Mouse (Mus musculus) forebrain, embryonic 13.5 days (tissue): ENCODE data around the gene Selenoo. TPM values are rescaled to one million over a fixed set of nuclear protein-coding genes. Genes with fewer than 3 reads are reported as not detected.
A peak's percentile ranks its signal among the peaks of the same experiment; 100 is the strongest.

Source experiments
- ATAC-seq: fragments of 200-750 bp; cut with Nextera tagmentation; 2 replicates; pipeline ENCODE4 v1.8.0; 2017
- H3K27ac ChIP-seq: fragments of 300-500 bp; sonication (generic); 2 replicates; pipeline ENCODE4 v1.5.1; 2015; ENCODE audit warnings: inconsistent platforms, mild to moderate bottlenecking, moderate library complexity
- H3K27me3 ChIP-seq: fragments of 300-500 bp; sonication (generic); 2 replicates; pipeline ENCODE4 v1.6.1; 2015; ENCODE audit warnings: mild to moderate bottlenecking, inconsistent platforms
- H3K36me3 ChIP-seq: fragments of 300-500 bp; sonication (generic); 2 replicates; pipeline ENCODE4 v1.6.1; 2015; ENCODE audit warnings: mild to moderate bottlenecking, inconsistent platforms; ENCODE audit not compliant: poor library complexity, severe bottlenecking
- H3K4me1 ChIP-seq: fragments of 300-500 bp; sonication (generic); 2 replicates; pipeline ENCODE4 v1.6.1; 2015; ENCODE audit warnings: inconsistent platforms
- H3K4me2 ChIP-seq: fragments of 300-500 bp; sonication (generic); 2 replicates; pipeline ENCODE4 v1.6.1; 2015; ENCODE audit warnings: inconsistent platforms, mild to moderate bottlenecking, moderate library complexity
- H3K4me3 ChIP-seq: fragments of 300-500 bp; sonication (generic); 2 replicates; pipeline ENCODE4 v1.5.1; 2015; ENCODE audit warnings: mild to moderate bottlenecking, inconsistent platforms
- H3K9ac ChIP-seq: fragments of 300-500 bp; sonication (generic); 2 replicates; pipeline ENCODE4 v1.6.1; 2015; ENCODE audit warnings: mild to moderate bottlenecking, inconsistent platforms
- H3K9me3 ChIP-seq: fragments of 300-500 bp; sonication (generic); replicated peaks from 2 replicates; pipeline ENCODE4 v1.6.1; 2016; ENCODE audit warnings: inconsistent platforms
- WGBS: fragments of 180-500 bp; shearing (Covaris S2); methylation state at CpG from one replicate; pipeline ENCODE4 v1.1.7; 2015; 5-methylcytosine and 5-hydroxymethylcytosine counted together
- polyA plus RNA-seq: library from polyadenylated mRNA; unstranded; fragments of >200 nt; fragmentation: Nextera tagmentation; extraction: Ambion mirVana; gene quantifications from 2 replicates; pipeline ENCODE4 v1.2.1, GENCODE M21; 2015

Gene Selenoo
- polyA plus RNA-seq, 1 experiment from 2014 or later: 22.5 TPM

DNA sequence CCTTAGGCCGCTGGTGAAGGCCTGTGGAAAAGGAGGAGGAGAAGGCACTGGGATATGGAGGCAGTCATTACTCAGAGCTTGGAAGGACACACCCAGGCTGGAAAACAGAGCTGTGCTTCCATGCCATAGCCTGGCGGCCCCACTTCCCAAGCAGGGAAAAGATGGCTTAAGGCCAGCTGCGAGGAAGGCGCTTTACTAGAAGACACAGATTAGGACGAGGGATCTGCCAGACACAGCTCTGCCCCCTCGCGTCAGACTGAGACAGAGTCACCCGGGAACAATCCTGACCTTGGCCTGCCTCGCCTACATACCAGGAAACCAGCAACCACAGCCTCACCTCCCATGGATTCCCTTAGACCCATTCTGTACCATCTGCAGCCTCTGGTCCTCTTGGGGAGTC, 21.3 kb downstream of the Selenoo start:
- Histone ChIP-seq H3K9ac (no peak overlapping the region), H3K4me2 (no peak overlapping the region), H3K9me3 (no peaks in the 10 kb centered on the region), H3K4me3 (no peak overlapping the region), H3K27me3 (no peaks in the 10 kb centered on the region), H3K36me3 (peaks cover 93% of the 10 kb centered on the region), H3K27ac (no peak overlapping the region), H3K4me1 (no peaks in the 10 kb centered on the region)
- WGBS: 85% methylated on average over 9 of the region's 9 CpGs
- no peak for ATAC-seq

- H3K4me3 ChIP-seq: no peak overlapping the region
- H3K36me3 ChIP-seq: peaks cover 49% of the 10 kb centered on the region
- H3K27ac ChIP-seq: no peak overlapping the region
- 0 out of 2 replicates have a peak overlapping the region, but pooled peaks have one; percentile 9 for H3K9ac ChIP-seq
- H3K27me3 ChIP-seq: no peaks in the 10 kb centered on the region
- no peak for ATAC-seq
- no peaks in the 10 kb centered on the region for H3K9me3 ChIP-seq
- H3K4me1 ChIP-seq: peaks cover 34% of the 10 kb centered on the region
- H3K4me2 ChIP-seq: no peak overlapping the region
Measured at GRCm38 (mm10) chr15:89118007-89118406, 29.1 kb downstream of the Selenoo start.

GRCm38 (mm10) chr15:89122649-89123366, 33.9 kb downstream of the Selenoo start, which contains the start of gene Tubgcp6:
Tubgcp6 (minus strand) TSS chr15:89123112.
- Histone ChIP-seq H3K36me3 (peaks cover 22% of the 10 kb centered on the region), H3K4me3 (peak within 1 kb of the TSS; percentile 92), H3K9ac (peak within 1 kb of the TSS; percentile 89), H3K9me3 (no peaks in the 10 kb centered on the region), H3K27me3 (no peaks in the 10 kb centered on the region), H3K4me2 (peak within 1 kb of the TSS; percentile 98), H3K4me1 (peaks cover 50% of the 10 kb centered on the region), H3K27ac (peak within 1 kb of the TSS; percentile 84)
- WGBS: under 1% methylated on average over 47 of the region's 47 CpGs
- ATAC-seq: peak; percentile 89

GRCm38 (mm10) chr15:89123595-89123994, 34.7 kb downstream of the Selenoo start:
- Histone ChIP-seq H3K27ac (peak overlapping the region; percentile 84), H3K36me3 (peaks cover 22% of the 10 kb centered on the region), H3K9me3 (no peaks in the 10 kb centered on the region), H3K4me3 (peak overlapping the region; percentile 92), H3K4me1 (peaks cover 54% of the 10 kb centered on the region), H3K27me3 (no peaks in the 10 kb centered on the region), H3K9ac (peak overlapping the region; percentile 89), H3K4me2 (peak overlapping the region; percentile 98)
- 32% methylated on average over 11 of the region's 11 CpGs for WGBS
- peak; percentile 12; the same call in 1 of the 2 replicates for ATAC-seq

DNA sequence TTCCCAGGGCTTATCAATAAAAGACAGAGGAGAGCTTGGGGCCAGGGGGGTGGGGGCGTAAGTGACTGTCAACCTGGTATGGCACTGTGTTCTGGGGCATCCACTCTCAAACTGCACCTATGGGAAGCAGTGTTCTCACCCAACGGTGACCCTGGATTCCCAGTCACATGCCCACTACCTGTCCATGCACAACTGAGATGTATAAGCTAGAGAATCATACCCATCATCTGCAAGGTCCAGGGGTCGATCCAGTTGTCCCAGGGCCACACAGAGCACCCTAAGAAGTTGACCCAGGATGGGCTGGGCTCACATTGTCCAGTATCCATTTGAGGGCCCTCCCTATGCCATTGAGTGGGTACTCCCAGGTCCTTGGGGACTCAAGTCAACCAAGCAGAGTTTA, 35.4 kb downstream of the Selenoo start:
- H3K4me3 ChIP-seq: no peak overlapping the region
- no peak overlapping the region for H3K9ac ChIP-seq
- peaks cover 57% of the 10 kb centered on the region for H3K4me1 ChIP-seq
- H3K4me2 ChIP-seq: 0 out of 2 replicates have a peak overlapping the region, but pooled peaks have one; percentile 98
- H3K9me3 ChIP-seq: no peaks in the 10 kb centered on the region
- 98% methylated on average over 3 of the region's 3 CpGs for WGBS
- peaks cover 17% of the 10 kb centered on the region for H3K36me3 ChIP-seq
- H3K27me3 ChIP-seq: no peaks in the 10 kb centered on the region
- no peak overlapping the region for H3K27ac ChIP-seq
- ATAC-seq: no peak

- no peak overlapping the region for H3K4me2 ChIP-seq
- no peak overlapping the region for H3K27ac ChIP-seq
- peaks cover 47% of the 10 kb centered on the region for H3K4me1 ChIP-seq
- no peak for ATAC-seq
- H3K9me3 ChIP-seq: no peaks in the 10 kb centered on the region
- WGBS: 92% methylated on average over 9 of the region's 9 CpGs
- no peaks in the 10 kb centered on the region for H3K27me3 ChIP-seq
- H3K9ac ChIP-seq: no peak overlapping the region
- no peak overlapping the region for H3K4me3 ChIP-seq
- H3K36me3 ChIP-seq: peaks cover 10% of the 10 kb centered on the region; the same call in 1 of the 2 replicates
Measured at GRCm38 (mm10) chr15:89125351-89125750, 36.5 kb downstream of the Selenoo start.

DNA sequence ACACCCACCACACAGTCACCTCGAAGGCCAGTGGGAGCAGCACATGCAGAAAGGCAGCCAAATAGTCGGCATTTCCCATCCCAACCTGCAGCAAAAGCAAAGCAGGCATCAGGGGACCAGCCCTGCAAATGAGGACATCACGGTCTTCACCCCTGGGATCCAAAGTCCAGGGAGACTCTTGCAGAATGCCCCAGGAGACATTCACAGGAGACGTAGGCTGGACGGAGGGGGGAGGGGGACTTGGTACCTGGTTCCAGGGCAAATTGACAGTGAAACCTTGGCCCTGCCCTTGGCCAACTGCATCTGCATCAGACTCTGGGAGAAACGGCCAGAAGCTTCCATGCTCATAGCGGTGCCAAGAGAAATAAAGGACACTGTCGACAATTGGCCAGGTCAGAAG, 37.7 kb downstream of the Selenoo start:
- ATAC-seq: no peak
- Histone ChIP-seq H3K4me2 (no peak overlapping the region), H3K36me3 (peaks cover 15% of the 10 kb centered on the region; the same call in 1 of the 2 replicates), H3K4me3 (no peak overlapping the region), H3K27me3 (no peaks in the 10 kb centered on the region), H3K27ac (no peak overlapping the region), H3K9me3 (no peaks in the 10 kb centered on the region), H3K9ac (no peak overlapping the region), H3K4me1 (peaks cover 34% of the 10 kb centered on the region)
- 92% methylated on average over 8 of the region's 8 CpGs for WGBS

DNA sequence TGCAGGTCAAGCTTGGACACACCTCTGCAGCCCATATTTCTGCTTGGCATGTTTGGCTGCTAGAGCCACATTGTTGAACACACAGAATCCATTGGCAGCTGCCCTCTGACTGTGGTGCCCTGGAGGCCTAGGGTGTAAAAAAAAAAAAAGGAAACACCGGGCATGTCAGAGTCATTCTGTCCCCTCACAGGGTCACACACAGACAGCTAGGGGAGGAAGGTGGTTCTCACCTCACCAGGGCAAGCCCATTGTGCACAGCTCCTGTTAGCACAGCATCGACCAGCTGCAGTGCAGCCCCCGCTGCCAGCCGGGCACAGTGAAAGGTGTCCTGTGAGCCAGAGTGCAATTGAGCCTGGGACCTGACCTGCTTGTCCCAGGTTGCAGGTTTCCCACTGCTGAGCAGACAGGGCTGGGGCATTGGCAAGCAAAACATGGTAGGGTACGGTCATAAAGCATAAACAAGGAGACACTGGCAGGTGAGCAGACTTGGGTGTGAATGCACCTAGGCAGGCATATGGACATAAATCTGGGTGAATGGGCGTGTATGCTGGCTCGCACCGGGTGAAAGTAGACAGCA, 38.6 kb downstream of the Selenoo start:
- H3K9ac ChIP-seq: peak overlapping the region; percentile 67

DNA sequence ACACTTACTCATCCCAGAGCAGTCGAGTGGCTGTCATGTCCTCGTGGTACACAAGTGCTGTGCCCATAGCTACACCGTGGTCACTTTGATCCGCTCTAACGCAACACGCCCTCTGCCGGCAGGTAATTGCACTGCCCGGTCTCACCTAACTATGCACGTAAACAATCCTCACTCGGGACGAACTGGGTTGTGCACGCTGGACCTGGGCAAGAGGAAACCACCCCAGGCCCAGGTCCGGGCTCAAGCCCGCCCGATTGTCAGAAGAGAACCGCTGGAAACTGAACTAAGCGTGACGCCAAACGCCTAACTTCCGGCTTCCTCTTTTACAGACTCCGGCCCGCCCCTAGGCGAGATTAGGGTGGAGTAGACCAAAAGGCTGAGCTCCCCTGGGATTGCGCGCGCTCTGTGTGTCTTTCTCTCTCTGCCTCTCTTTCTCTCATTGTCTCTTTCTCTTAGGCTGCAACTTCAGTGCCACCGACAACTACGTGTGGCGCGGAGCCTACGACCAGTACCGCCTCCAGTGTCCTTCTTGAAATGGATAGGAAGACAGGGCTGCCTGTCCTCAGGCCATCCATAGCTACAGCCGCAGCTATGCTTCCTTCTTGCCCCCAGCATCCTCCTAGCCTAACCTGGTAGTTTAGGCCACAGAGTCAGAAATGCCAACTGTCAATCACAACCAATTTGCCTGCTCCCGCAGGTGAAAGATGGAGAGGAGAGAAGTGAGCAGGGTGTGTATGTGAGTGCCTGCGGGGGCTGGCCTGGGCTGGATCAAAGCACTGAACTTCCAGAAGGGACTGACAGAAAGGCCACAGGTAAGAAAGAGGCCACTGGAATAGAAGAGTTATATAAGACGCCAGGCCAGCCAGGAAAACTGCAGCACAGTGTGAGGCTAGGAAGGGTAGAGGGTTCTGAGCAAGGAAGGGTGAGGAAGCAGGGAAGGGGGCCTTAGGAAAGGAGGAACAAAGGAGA, 39.8 kb downstream of the Selenoo start, which contains the start of gene Hdac10:
Gene Hdac10 (minus strand): TSS at position 319 of the 969 bp plus-strand sequence.
- Histone ChIP-seq H3K36me3 (peaks cover 18% of the 10 kb centered on the region; the same call in 1 of the 2 replicates), H3K9me3 (no peaks in the 10 kb centered on the region), H3K27me3 (no peaks in the 10 kb centered on the region), H3K4me1 (peaks cover 20% of the 10 kb centered on the region), H3K4me3 (peak within 1 kb of the TSS; percentile 61), H3K4me2 (peak within 1 kb of the TSS; percentile 78), H3K9ac (peak within 1 kb of the TSS; percentile 67), H3K27ac (peak within 1 kb of the TSS; percentile 67)
- peak; percentile 89 for ATAC-seq
- WGBS: 3% methylated on average over 36 of the region's 36 CpGs

More for the DNA sequence above, 38.6 kb downstream of the Selenoo start:
- H3K4me2 ChIP-seq: peak overlapping the region; percentile 78
- H3K27me3 ChIP-seq: no peaks in the 10 kb centered on the region
- ATAC-seq: no peak
- H3K4me3 ChIP-seq: peak overlapping the region; percentile 61
- peaks cover 26% of the 10 kb centered on the region for H3K4me1 ChIP-seq
- 89% methylated on average over 8 of the region's 8 CpGs for WGBS
- no peak overlapping the region for H3K27ac ChIP-seq
- peaks cover 18% of the 10 kb centered on the region; the same call in 1 of the 2 replicates for H3K36me3 ChIP-seq
- H3K9me3 ChIP-seq: no peaks in the 10 kb centered on the region

GRCm38 (mm10) chr15:89130245-89130644, 41.4 kb downstream of the Selenoo start:
- Histone ChIP-seq H3K9ac (no peak overlapping the region), H3K36me3 (peaks cover 14% of the 10 kb centered on the region; the same call in 1 of the 2 replicates), H3K9me3 (no peaks in the 10 kb centered on the region), H3K4me1 (peaks cover 14% of the 10 kb centered on the region), H3K4me3 (no peak overlapping the region), H3K27ac (no peak overlapping the region), H3K4me2 (no peak overlapping the region), H3K27me3 (no peaks in the 10 kb centered on the region)
- ATAC-seq: no peak

DNA sequence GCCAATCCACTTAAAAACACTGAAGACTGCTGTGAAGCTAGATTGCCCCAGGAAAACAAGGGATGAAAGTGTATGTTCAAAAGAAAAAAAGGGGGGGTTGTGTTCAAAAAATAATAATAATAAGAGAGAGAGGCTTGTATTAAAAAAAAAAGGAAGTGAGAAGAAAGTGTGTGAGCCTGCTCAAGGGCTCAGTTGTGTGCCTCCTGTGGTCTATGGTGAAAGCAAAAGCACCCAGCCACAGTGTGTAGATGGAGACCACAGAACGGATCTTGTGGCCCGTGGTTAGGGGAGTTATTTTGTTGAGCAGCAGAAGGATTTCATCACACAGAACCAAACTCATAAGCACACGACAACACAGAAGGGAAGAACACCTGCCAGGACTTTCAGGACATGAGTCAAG, 42.4 kb downstream of the Selenoo start:
- no peak overlapping the region for H3K9ac ChIP-seq
- H3K4me2 ChIP-seq: no peak overlapping the region
- H3K9me3 ChIP-seq: no peaks in the 10 kb centered on the region
- 0 out of 2 replicates have a peak, but pooled peaks cover 11% of the 10 kb centered on the region for H3K36me3 ChIP-seq
- no peak overlapping the region for H3K27ac ChIP-seq
- WGBS: 88% methylated on average over 3 of the region's 3 CpGs
- no peak for ATAC-seq
- H3K4me3 ChIP-seq: no peak overlapping the region
- H3K4me1 ChIP-seq: peaks cover 14% of the 10 kb centered on the region
- H3K27me3 ChIP-seq: no peaks in the 10 kb centered on the region
